Mouse (Mus musculus): ENCODE data around the gene Hace1. TPM values are rescaled to one million over a fixed set of nuclear protein-coding genes. Genes with fewer than 3 reads are reported as not detected.
A peak's percentile ranks its signal among the peaks of the same experiment; 100 is the strongest.
"Not testable (repeated sequence)": the region's sequence is repeated elsewhere in the genome, so short reads cannot be mapped to it uniquely, and the experiment has no call there.

Hace1 gene
- total RNA-seq (2017) = 18.2 and 33.1 TPM in 2 replicates

- ATAC-seq (replicated peaks in 1 of 2; ENCODE audit: insufficient read depth in 1 of 2, low FRiP score in 2 of 2, low TSS enrichment in 1 of 2, low read depth in 1 of 2, poor library complexity in 2 of 2, severe bottlenecking in 2 of 2) = peak; percentile 97 to 98
Observed at GRCm38 (mm10) chr10:45577731-45578297, at the start of gene Hace1. Gene Hace1 (plus strand): TSS chr10:45577829.

GRCm38 (mm10) chr10:45537334-45537733 is 40.3 kb upstream of the Hace1 start:
- ATAC-seq (replicated peaks in 1 of 2; ENCODE audit: insufficient read depth in 1 of 2, low FRiP score in 2 of 2, low TSS enrichment in 1 of 2, low read depth in 1 of 2, poor library complexity in 2 of 2, severe bottlenecking in 2 of 2) = not testable (repeated sequence)

- ATAC-seq (replicated peaks in 1 of 2; ENCODE audit: insufficient read depth in 1 of 2, low FRiP score in 2 of 2, low TSS enrichment in 1 of 2, low read depth in 1 of 2, poor library complexity in 2 of 2, severe bottlenecking in 2 of 2) = no peak
Observed at GRCm38 (mm10) chr10:45542726-45543125, 34.9 kb upstream of the Hace1 start.

GRCm38 (mm10) chr10:45546799-45547198 is 30.8 kb upstream of the Hace1 start:
- ATAC-seq (replicated peaks in 1 of 2; ENCODE audit: insufficient read depth in 1 of 2, low FRiP score in 2 of 2, low TSS enrichment in 1 of 2, low read depth in 1 of 2, poor library complexity in 2 of 2, severe bottlenecking in 2 of 2) = peak; percentile 56 to 62

GRCm38 (mm10) chr10:45578298-45578821 is 731 bp downstream of the Hace1 start:
- peak; percentile 24 to 44; a peak in 3 of 4 replicates for ATAC-seq (replicated peaks in 1 of 2; ENCODE audit: insufficient read depth in 1 of 2, low FRiP score in 2 of 2, low TSS enrichment in 1 of 2, low read depth in 1 of 2, poor library complexity in 2 of 2, severe bottlenecking in 2 of 2)

- no peak for ATAC-seq (replicated peaks in 1 of 2; ENCODE audit: insufficient read depth in 1 of 2, low FRiP score in 2 of 2, low TSS enrichment in 1 of 2, low read depth in 1 of 2, poor library complexity in 2 of 2, severe bottlenecking in 2 of 2)
Observed at GRCm38 (mm10) chr10:45583310-45583709, 5.7 kb downstream of the Hace1 start.

- ATAC-seq (replicated peaks in 1 of 2; ENCODE audit: insufficient read depth in 1 of 2, low FRiP score in 2 of 2, low TSS enrichment in 1 of 2, low read depth in 1 of 2, poor library complexity in 2 of 2, severe bottlenecking in 2 of 2) = no peak
Observed at GRCm38 (mm10) chr10:45583829-45584228, 6.2 kb downstream of the Hace1 start.

- peak in 1 of 2 experiments; percentile 81; a peak in 2 of 4 replicates for ATAC-seq (replicated peaks in 1 of 2; ENCODE audit: insufficient read depth in 1 of 2, low FRiP score in 2 of 2, low TSS enrichment in 1 of 2, low read depth in 1 of 2, poor library complexity in 2 of 2, severe bottlenecking in 2 of 2)
Observed at GRCm38 (mm10) chr10:45584311-45585102, 6.9 kb downstream of the Hace1 start.

GRCm38 (mm10) chr10:45605853-45606252 is 28.2 kb downstream of the Hace1 start:
- no peak for ATAC-seq (replicated peaks in 1 of 2; ENCODE audit: insufficient read depth in 1 of 2, low FRiP score in 2 of 2, low TSS enrichment in 1 of 2, low read depth in 1 of 2, poor library complexity in 2 of 2, severe bottlenecking in 2 of 2)

GRCm38 (mm10) chr10:45610727-45611126 is 33.1 kb downstream of the Hace1 start:
- no peak for ATAC-seq (replicated peaks in 1 of 2; ENCODE audit: insufficient read depth in 1 of 2, low FRiP score in 2 of 2, low TSS enrichment in 1 of 2, low read depth in 1 of 2, poor library complexity in 2 of 2, severe bottlenecking in 2 of 2)

GRCm38 (mm10) chr10:45616012-45616411 is 38.4 kb downstream of the Hace1 start:
- ATAC-seq (replicated peaks in 1 of 2; ENCODE audit: insufficient read depth in 1 of 2, low FRiP score in 2 of 2, low TSS enrichment in 1 of 2, low read depth in 1 of 2, poor library complexity in 2 of 2, severe bottlenecking in 2 of 2) = no peak

- ATAC-seq (replicated peaks in 1 of 2; ENCODE audit: insufficient read depth in 1 of 2, low FRiP score in 2 of 2, low TSS enrichment in 1 of 2, low read depth in 1 of 2, poor library complexity in 2 of 2, severe bottlenecking in 2 of 2) = peak; percentile 78 to 81
Observed at GRCm38 (mm10) chr10:45619039-45619438, 41.4 kb downstream of the Hace1 start.

GRCm38 (mm10) chr10:45631995-45632394 is 54.4 kb downstream of the Hace1 start:
- no peak for ATAC-seq (replicated peaks in 1 of 2; ENCODE audit: insufficient read depth in 1 of 2, low FRiP score in 2 of 2, low TSS enrichment in 1 of 2, low read depth in 1 of 2, poor library complexity in 2 of 2, severe bottlenecking in 2 of 2)

GRCm38 (mm10) chr10:45632641-45633040 is 55.0 kb downstream of the Hace1 start:
- no peak for ATAC-seq (replicated peaks in 1 of 2; ENCODE audit: insufficient read depth in 1 of 2, low FRiP score in 2 of 2, low TSS enrichment in 1 of 2, low read depth in 1 of 2, poor library complexity in 2 of 2, severe bottlenecking in 2 of 2)

- no peak for ATAC-seq (replicated peaks in 1 of 2; ENCODE audit: insufficient read depth in 1 of 2, low FRiP score in 2 of 2, low TSS enrichment in 1 of 2, low read depth in 1 of 2, poor library complexity in 2 of 2, severe bottlenecking in 2 of 2)
Observed at GRCm38 (mm10) chr10:45635201-45635600, 57.6 kb downstream of the Hace1 start.

- no peak for ATAC-seq (replicated peaks in 1 of 2; ENCODE audit: insufficient read depth in 1 of 2, low FRiP score in 2 of 2, low TSS enrichment in 1 of 2, low read depth in 1 of 2, poor library complexity in 2 of 2, severe bottlenecking in 2 of 2)
Observed at GRCm38 (mm10) chr10:45639762-45640161, 62.1 kb downstream of the Hace1 start.

GRCm38 (mm10) chr10:45654026-45654425 is 76.4 kb downstream of the Hace1 start:
- no peak for ATAC-seq (replicated peaks in 1 of 2; ENCODE audit: insufficient read depth in 1 of 2, low FRiP score in 2 of 2, low TSS enrichment in 1 of 2, low read depth in 1 of 2, poor library complexity in 2 of 2, severe bottlenecking in 2 of 2)

GRCm38 (mm10) chr10:45662015-45662414 is 84.4 kb downstream of the Hace1 start:
- no peak for ATAC-seq (replicated peaks in 1 of 2; ENCODE audit: insufficient read depth in 1 of 2, low FRiP score in 2 of 2, low TSS enrichment in 1 of 2, low read depth in 1 of 2, poor library complexity in 2 of 2, severe bottlenecking in 2 of 2)
